In the genomic region with DNA sequence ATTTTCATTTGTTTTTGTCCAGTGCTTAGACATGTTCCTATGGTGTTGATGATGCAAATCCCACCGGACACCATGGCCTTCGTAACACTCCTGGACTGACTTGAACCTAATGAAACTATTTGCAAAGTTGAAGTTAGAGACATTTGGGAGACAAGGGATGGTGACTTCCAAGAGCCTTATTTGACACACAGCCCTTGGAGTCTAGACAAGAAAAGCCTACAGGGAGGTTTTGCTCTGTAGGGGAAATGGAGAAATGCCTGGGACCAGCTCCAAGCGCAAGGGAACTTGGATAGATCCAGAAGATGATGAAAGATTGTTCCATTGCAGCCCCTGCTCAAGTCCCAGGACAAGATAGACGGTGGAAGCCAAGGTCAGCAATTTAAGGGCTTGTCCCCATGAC, we compare ENCODE assay signal across 15 mouse cellular contexts.
A peak's percentile ranks its signal among the peaks of the same experiment; 100 is the strongest.
DNase-seq lines count a peak whose midpoint lies in the region; ATAC-seq and TF ChIP-seq lines count a peak whose summit lies in the region.
"Had no signal": no experiment of that assay in that cellular context is flagged by ENCODE, and none has a peak within 500 bp of the region (broad histone marks: within the 10 kb centered on the region; RNA-seq: fewer than 3 reads in every experiment).

No protein-coding gene starts in this region.

- no peak for TF ChIP-seq CTCF in kidney, adult 2 months (conservative IDR thresholded peaks at IDR 0.05; ENCODE audit: insufficient read depth, insufficient read length, low read depth, low read length)

- TF ChIP-seq POLR2A in kidney, adult 2 months (IDR thresholded peaks at IDR 0.05; ENCODE audit: low read depth, low read length): no peak

- H3K9me3 ChIP-seq in kidney, embryonic 14.5 days (ENCODE audit: control insufficient read depth, low read length): no peaks in the 10 kb centered on the region
- no peaks in the 10 kb centered on the region for H3K9me3 ChIP-seq in forebrain, embryonic 10.5 days
- H3K9me3 ChIP-seq in hindbrain, embryonic 14.5 days (ENCODE audit: control insufficient read depth, low read length): no peaks in the 10 kb centered on the region
- H3K9me3 ChIP-seq in midbrain, embryonic 10.5 days (replicated peaks): no peaks in the 10 kb centered on the region
- H3K9me3 ChIP-seq: heart, embryonic 13.5 days had no signal

- H3K4me2 ChIP-seq in kidney, embryonic 14.5 days (replicated peaks; ENCODE audit: low read depth, low read length): no peak overlapping the region
- H3K4me2 ChIP-seq in hindbrain, embryonic 14.5 days (replicated peaks): no peak overlapping the region
- H3K4me2 ChIP-seq: heart, embryonic 13.5 days had no signal

- H3K4me1 ChIP-seq in kidney, adult 2 months (ENCODE audit: control insufficient read depth, insufficient read depth, low read length): no peaks in the 10 kb centered on the region
- no peaks in the 10 kb centered on the region for H3K4me1 ChIP-seq in kidney, embryonic 14.5 days (ENCODE audit: control insufficient read depth, insufficient read depth, low read length)
- no peaks in the 10 kb centered on the region for H3K4me1 ChIP-seq in forebrain, embryonic 10.5 days
- H3K4me1 ChIP-seq in hindbrain, embryonic 14.5 days (replicated peaks; ENCODE audit: control insufficient read depth, insufficient read depth, low read length): no peaks in the 10 kb centered on the region
- H3K4me1 ChIP-seq in midbrain, embryonic 10.5 days: no peaks in the 10 kb centered on the region
- H3K4me1 ChIP-seq: heart, embryonic 13.5 days had no signal

- H3K36me3 ChIP-seq in kidney, adult 2 months (ENCODE audit: control insufficient read depth, insufficient read depth, low read length): no peaks in the 10 kb centered on the region
- no peaks in the 10 kb centered on the region for H3K36me3 ChIP-seq in kidney, embryonic 14.5 days (ENCODE audit: control insufficient read depth, insufficient read depth, low read length)
- no peaks in the 10 kb centered on the region for H3K36me3 ChIP-seq in forebrain, embryonic 10.5 days (replicated peaks)
- no peaks in the 10 kb centered on the region for H3K36me3 ChIP-seq in hindbrain, embryonic 14.5 days (replicated peaks; ENCODE audit: control insufficient read depth, insufficient read depth)
- H3K36me3 ChIP-seq in midbrain, embryonic 10.5 days: no peaks in the 10 kb centered on the region
- H3K36me3 ChIP-seq: heart, embryonic 13.5 days had no signal

- peak; percentile 9 for DNase-seq in kidney, adult 2 months
- peak; percentile 32 for DNase-seq in adrenal gland, adult 8-10 months
- peak; percentile 36 for DNase-seq in gastrocnemius, postnatal 10 days
- peak; percentile 8 to 12 for DNase-seq in kidney, postnatal 4 days
- DNase-seq in forebrain, embryonic 10.5 days (ENCODE audit: extremely low spot score, low spot score): no peak
- DNase-seq in hindbrain, embryonic 14.5 days (ENCODE audit: low spot score): no peak
- DNase-seq in midbrain, embryonic 10.5 days (ENCODE audit: low spot score): no peak
- DNase-seq: cerebellum, adult 18-20 months; right cerebral cortex, adult 18-20 months; thymus, adult 2 months had no signal

- H3K27ac ChIP-seq in kidney, adult 2 months (ENCODE audit: insufficient read depth, low read depth, low read length): no peak overlapping the region
- no peak overlapping the region for H3K27ac ChIP-seq in kidney, embryonic 14.5 days (ENCODE audit: low read depth, low read length)
- no peak overlapping the region for H3K27ac ChIP-seq in forebrain, embryonic 10.5 days
- no peak overlapping the region for H3K27ac ChIP-seq in hindbrain, embryonic 14.5 days
- no peak overlapping the region for H3K27ac ChIP-seq in midbrain, embryonic 10.5 days (replicated peaks)
- H3K27ac ChIP-seq: heart, embryonic 13.5 days; hindbrain, postnatal 0 days; layer of hippocampus, adult 2 months; liver, embryonic 14.5 days had no signal

- no peak overlapping the region for H3K9ac ChIP-seq in kidney, embryonic 14.5 days (ENCODE audit: low read depth, low read length)
- no peak overlapping the region for H3K9ac ChIP-seq in hindbrain, embryonic 14.5 days
- H3K9ac ChIP-seq: heart, embryonic 13.5 days; liver, embryonic 14.5 days had no signal

- no peak overlapping the region for H3K4me3 ChIP-seq in kidney, adult 2 months (ENCODE audit: insufficient read depth, low read depth, low read length)
- H3K4me3 ChIP-seq in kidney, embryonic 14.5 days (ENCODE audit: low read length): no peak overlapping the region
- no peak overlapping the region for H3K4me3 ChIP-seq in forebrain, embryonic 10.5 days
- H3K4me3 ChIP-seq in hindbrain, embryonic 14.5 days (replicated peaks; ENCODE audit: low read length): no peak overlapping the region
- H3K4me3 ChIP-seq in midbrain, embryonic 10.5 days: no peak overlapping the region
- H3K4me3 ChIP-seq: heart, embryonic 13.5 days; layer of hippocampus, adult 2 months had no signal

- H3K27me3 ChIP-seq in kidney, adult 2 months (replicated peaks; ENCODE audit: control insufficient read depth, insufficient read depth, low read length): no peaks in the 10 kb centered on the region
- no peaks in the 10 kb centered on the region for H3K27me3 ChIP-seq in kidney, embryonic 14.5 days (ENCODE audit: control insufficient read depth, insufficient read depth, low read length)
- H3K27me3 ChIP-seq in forebrain, embryonic 10.5 days (ENCODE audit: poor library complexity, severe bottlenecking): no peaks in the 10 kb centered on the region
- H3K27me3 ChIP-seq in hindbrain, embryonic 14.5 days (ENCODE audit: control insufficient read depth, insufficient read depth, low read length): no peaks in the 10 kb centered on the region
- no peaks in the 10 kb centered on the region for H3K27me3 ChIP-seq in midbrain, embryonic 10.5 days (ENCODE audit: low read depth, poor library complexity, severe bottlenecking)
- H3K27me3 ChIP-seq: heart, embryonic 13.5 days had no signal

- no peak for ATAC-seq in kidney, embryonic 14.5 days (ENCODE audit: low FRiP score, low TSS enrichment)
- ATAC-seq in hindbrain, embryonic 14.5 days (ENCODE audit: low FRiP score): no peak
- ATAC-seq: hindbrain, postnatal 0 days had no signal

- WGBS in kidney, adult 2 months: 88% methylated on average over 4 of the region's 4 CpGs
- 89% methylated on average over 4 of the region's 4 CpGs for WGBS in kidney, embryonic 14.5 days
- 90% methylated on average over 4 of the region's 4 CpGs for WGBS in forebrain, embryonic 10.5 days
- WGBS in hindbrain, embryonic 14.5 days: 92% methylated on average over 4 of the region's 4 CpGs
- WGBS in midbrain, embryonic 10.5 days: 93% methylated on average over 4 of the region's 4 CpGs

Comparison
In these comparisons a context has a peak if more than half of its experiments do, and no peak if none do; other contexts are left out.
1. DNase-seq: peak in kidney, adult 2 months (single experiment), adrenal gland, adult 8-10 months (single experiment), gastrocnemius, postnatal 10 days (single experiment) and kidney, postnatal 4 days (2 of 2); none in forebrain, embryonic 10.5 days (single experiment), hindbrain, embryonic 14.5 days (single experiment) and midbrain, embryonic 10.5 days (single experiment).